In the genomic region with DNA sequence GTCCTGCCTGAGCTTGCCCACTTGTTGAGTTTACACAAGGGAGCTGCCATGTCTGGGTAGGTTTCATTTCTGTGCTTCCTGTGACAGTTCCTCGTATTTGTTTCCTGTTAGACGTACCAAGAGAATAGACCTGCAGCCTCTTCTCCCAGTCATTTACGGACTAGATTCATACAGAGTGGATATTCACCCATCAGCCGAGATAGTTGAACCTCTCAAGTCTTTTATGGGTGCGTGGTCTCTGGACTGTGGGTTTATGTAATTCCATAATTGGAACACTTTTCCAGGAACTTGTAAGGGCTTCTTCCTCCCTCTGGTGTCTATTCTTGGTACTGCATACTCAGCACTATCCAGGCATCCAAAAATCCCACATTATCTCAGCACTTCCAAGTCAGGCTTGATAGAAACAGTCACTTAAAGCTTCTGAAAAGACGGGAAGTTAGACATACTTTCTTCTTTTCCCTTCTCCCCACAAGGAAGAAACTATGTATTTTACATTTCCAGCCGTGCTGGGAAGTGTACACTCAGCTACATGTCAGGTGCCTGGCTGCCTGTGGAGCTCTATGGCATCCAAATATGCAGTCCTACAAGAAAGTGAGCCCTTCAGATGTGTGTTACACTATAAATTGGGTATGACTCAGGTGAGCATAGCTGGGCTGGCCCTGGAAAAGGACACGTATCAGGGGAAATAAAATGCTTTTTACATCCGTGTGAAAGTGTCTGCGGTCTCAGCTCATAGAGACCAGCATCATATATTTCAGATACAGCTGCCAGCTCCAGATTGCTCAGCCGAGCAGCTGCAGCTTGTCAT, we compare ENCODE assay signal across 7 mouse cellular contexts. TPM values are rescaled to one million over a fixed set of nuclear protein-coding genes. Genes with fewer than 3 reads are reported as not detected.
DNase-seq lines count a peak whose midpoint lies in the region; ATAC-seq and TF ChIP-seq lines count a peak whose summit lies in the region.

No protein-coding gene starts in this region.

- H3K27ac ChIP-seq in cortical plate, adult 2 months (ENCODE audit: insufficient read depth, low read length): no peak overlapping the region
- H3K27ac ChIP-seq in heart, embryonic 16.5 days (ENCODE audit: low read length): no peak overlapping the region
- H3K27ac ChIP-seq in kidney, postnatal 0 days: peak overlapping the region; percentile 52
- no peak overlapping the region for H3K27ac ChIP-seq in lung, embryonic 16.5 days (ENCODE audit: low read length)

- peaks cover 35% of the 10 kb centered on the region for H3K4me1 ChIP-seq in G1E (ENCODE audit: insufficient read depth, low read depth, low read length)
- H3K4me1 ChIP-seq in cortical plate, adult 2 months (ENCODE audit: control insufficient read depth, insufficient read depth, low read length): no peaks in the 10 kb centered on the region
- H3K4me1 ChIP-seq in heart, embryonic 16.5 days (ENCODE audit: control insufficient read depth, insufficient read depth, low read length): peaks cover 3% of the 10 kb centered on the region; the same call in 1 of the 2 replicates
- H3K4me1 ChIP-seq in kidney, postnatal 0 days (replicated peaks; ENCODE audit: insufficient read depth, low read length): no peaks in the 10 kb centered on the region
- peaks cover 2% of the 10 kb centered on the region; the same call in 1 of the 2 replicates for H3K4me1 ChIP-seq in lung, embryonic 16.5 days (replicated peaks; ENCODE audit: control insufficient read depth, insufficient read depth, low read length)

- peak; percentile 91 for TF ChIP-seq CTCF in G1E (IDR thresholded peaks at IDR 0.05; ENCODE audit: low read depth, low read length)
- peak; percentile 47; the same call in 1 of the 2 replicates for TF ChIP-seq CTCF in cortical plate, adult 2 months (IDR thresholded peaks at IDR 0.05; ENCODE audit: extremely low read depth, insufficient read depth, low read length)
- TF ChIP-seq CTCF in kidney, postnatal 0 days (IDR thresholded peaks at IDR 0.05; ENCODE audit: low read depth): peak; percentile 93

- peak overlapping the region; percentile 54 for H3K4me2 ChIP-seq in heart, embryonic 16.5 days (ENCODE audit: low read depth, low read length)
- peak overlapping the region; percentile 41 for H3K4me2 ChIP-seq in kidney, postnatal 0 days (ENCODE audit: low read length)
- peak overlapping the region; percentile 51 for H3K4me2 ChIP-seq in lung, embryonic 16.5 days (ENCODE audit: low read depth, low read length)

- peak overlapping the region; percentile 55; the same call in 1 of the 2 replicates for H3K9ac ChIP-seq in heart, embryonic 16.5 days (ENCODE audit: low read length)
- 0 out of 2 replicates have a peak overlapping the region, but pooled peaks have one; percentile 31 for H3K9ac ChIP-seq in kidney, postnatal 0 days (ENCODE audit: low read depth, low read length)
- H3K9ac ChIP-seq in lung, embryonic 16.5 days (ENCODE audit: low read length): peak overlapping the region; percentile 39; the same call in 1 of the 2 replicates

- H3K36me3 ChIP-seq in G1E (replicated peaks): peaks cover 5% of the 10 kb centered on the region
- no peaks in the 10 kb centered on the region for H3K36me3 ChIP-seq in heart, embryonic 16.5 days (ENCODE audit: control insufficient read depth, insufficient read depth)
- no peaks in the 10 kb centered on the region for H3K36me3 ChIP-seq in kidney, postnatal 0 days (ENCODE audit: insufficient read depth, low read length)
- H3K36me3 ChIP-seq in lung, embryonic 16.5 days (ENCODE audit: control insufficient read depth, insufficient read depth, low read length): no peaks in the 10 kb centered on the region

- DNase-seq in A20 (ENCODE audit: low read depth, low spot score) (peak; percentile 50), G1E (ENCODE audit: low spot score) (no peak)
- peak; percentile 82 for DNase-seq in kidney, postnatal 0 days (ENCODE audit: low spot score)
- peak; percentile 85 for DNase-seq in retina, embryonic 14.5 days (ENCODE audit: low spot score)

- WGBS in heart, embryonic 16.5 days: 56% methylated on average over 11 of the region's 11 CpGs
- WGBS in kidney, postnatal 0 days: 38% methylated on average over 11 of the region's 11 CpGs
- 50% methylated on average over 11 of the region's 11 CpGs for WGBS in lung, embryonic 16.5 days

- TF ChIP-seq POLR2A in cortical plate, adult 2 months (IDR thresholded peaks at IDR 0.05; ENCODE audit: extremely low read depth, insufficient read depth, low read length): no peak

- H3K9me3 ChIP-seq in G1E (replicated peaks): peaks cover 3% of the 10 kb centered on the region; the same call in 1 of the 2 replicates
- no peaks in the 10 kb centered on the region for H3K9me3 ChIP-seq in heart, embryonic 16.5 days (replicated peaks; ENCODE audit: control insufficient read depth, low read length)
- H3K9me3 ChIP-seq in kidney, postnatal 0 days (replicated peaks; ENCODE audit: low read length): no peaks in the 10 kb centered on the region
- H3K9me3 ChIP-seq in lung, embryonic 16.5 days (ENCODE audit: control insufficient read depth, low read length): no peaks in the 10 kb centered on the region

- ATAC-seq in G1E (ENCODE audit: extremely low read depth, insufficient number of reproducible peaks, low FRiP score, poor library complexity, severe bottlenecking): no peak
- no peak; the same call in 1 of the 2 replicates for ATAC-seq in heart, embryonic 16.5 days (replicated peaks; ENCODE audit: extremely low read depth, insufficient read depth, low FRiP score)
- peak; percentile 4; the same call in 1 of the 2 replicates for ATAC-seq in kidney, postnatal 0 days (replicated peaks; ENCODE audit: low FRiP score, low read depth)
- peak; percentile 52; the same call in 1 of the 2 replicates for ATAC-seq in lung, embryonic 16.5 days (ENCODE audit: low read depth)

- H3K27me3 ChIP-seq in G1E (ENCODE audit: insufficient read depth, low read length): no peaks in the 10 kb centered on the region
- no peaks in the 10 kb centered on the region for H3K27me3 ChIP-seq in heart, embryonic 16.5 days (ENCODE audit: control insufficient read depth, insufficient read depth, low read length)
- H3K27me3 ChIP-seq in kidney, postnatal 0 days (ENCODE audit: insufficient read depth, low read length): no peaks in the 10 kb centered on the region
- no peaks in the 10 kb centered on the region for H3K27me3 ChIP-seq in lung, embryonic 16.5 days (ENCODE audit: control insufficient read depth, insufficient read depth, low read depth, low read length)

- no peak overlapping the region for H3K4me3 ChIP-seq in G1E (ENCODE audit: low read depth, low read length)
- no peak overlapping the region for H3K4me3 ChIP-seq in cortical plate, adult 2 months (ENCODE audit: insufficient read depth, low read length)
- peak overlapping the region; percentile 28 for H3K4me3 ChIP-seq in heart, embryonic 16.5 days (ENCODE audit: low read length)
- H3K4me3 ChIP-seq in kidney, postnatal 0 days (replicated peaks; ENCODE audit: low read depth, low read length): no peak overlapping the region
- H3K4me3 ChIP-seq in lung, embryonic 16.5 days (ENCODE audit: low read length): peak overlapping the region; percentile 32

RNA-seq across cellular contexts. Expression of a gene that starts 20.9 kb away (rescaled TPM):
- total RNA-seq in G1E (2014; fragmentation: Nextera tagmentation): 0.45 and 0.68 TPM in 2 replicates
- 0.12 and 0.16 TPM in 2 replicates for total RNA-seq in G1E (2017)
- 0.01 TPM in 2 replicates for polyA plus RNA-seq in G1E (2012)
- polyA plus RNA-seq in cortical plate, adult 2 months (2012; rRNA removed): 8.1 and 8.3 TPM in 2 replicates
- 0.62 and 0.76 TPM in 2 replicates for polyA plus RNA-seq in heart, embryonic 16.5 days (2015; fragmentation: Nextera tagmentation; extraction: Ambion mirVana)
- 0.53 and 0.66 TPM in 2 replicates for polyA plus RNA-seq in kidney, postnatal 0 days (2015; fragmentation: Nextera tagmentation; extraction: Ambion mirVana)
- 0.44 and 0.47 TPM in 2 replicates for polyA plus RNA-seq in lung, embryonic 16.5 days (2015; fragmentation: Nextera tagmentation; extraction: Ambion mirVana)

RNA-seq across cellular contexts. Expression of a gene that starts 27.5 kb away (rescaled TPM):
- total RNA-seq in G1E (2014; fragmentation: Nextera tagmentation) (not detected in 2 replicates), G1E (2017) (0.11 TPM in 1 of 2 replicates, not detected in the other)
- polyA plus RNA-seq in G1E (2012): 0.01 TPM in 1 of 2 replicates, not detected in the other
- 2.9 and 3.3 TPM in 2 replicates for polyA plus RNA-seq in cortical plate, adult 2 months (2012; rRNA removed)
- 3.0 and 3.6 TPM in 2 replicates for polyA plus RNA-seq in heart, embryonic 16.5 days (2015; fragmentation: Nextera tagmentation; extraction: Ambion mirVana)
- 16.5 and 17.8 TPM in 2 replicates for polyA plus RNA-seq in kidney, postnatal 0 days (2015; fragmentation: Nextera tagmentation; extraction: Ambion mirVana)
- 2.4 and 2.6 TPM in 2 replicates for polyA plus RNA-seq in lung, embryonic 16.5 days (2015; fragmentation: Nextera tagmentation; extraction: Ambion mirVana)

Comparison
In these comparisons a context has a peak if more than half of its experiments do, and no peak if none do; other contexts are left out.
1. ATAC-seq: peak in kidney, postnatal 0 days (single experiment) and lung, embryonic 16.5 days (single experiment); none in G1E (single experiment) and heart, embryonic 16.5 days (single experiment).
2. H3K4me3 ChIP-seq: peak in heart, embryonic 16.5 days (single experiment) and lung, embryonic 16.5 days (single experiment); none in G1E (single experiment), cortical plate, adult 2 months (single experiment) and kidney, postnatal 0 days (single experiment).
3. Peak in every context shown above with its lines, with median percentiles within 50 percentile points of each other: CTCF ChIP-seq, H3K4me2 ChIP-seq and H3K9ac ChIP-seq.